Mouse (Mus musculus): ENCODE results near the gene Gm11444. TPM values are rescaled to one million over a fixed set of nuclear protein-coding genes. Genes with fewer than 3 reads are reported as not detected.

Gene Gm11444
- polyA plus RNA-seq, 1 experiment from 2014 or later: not detected

DNA sequence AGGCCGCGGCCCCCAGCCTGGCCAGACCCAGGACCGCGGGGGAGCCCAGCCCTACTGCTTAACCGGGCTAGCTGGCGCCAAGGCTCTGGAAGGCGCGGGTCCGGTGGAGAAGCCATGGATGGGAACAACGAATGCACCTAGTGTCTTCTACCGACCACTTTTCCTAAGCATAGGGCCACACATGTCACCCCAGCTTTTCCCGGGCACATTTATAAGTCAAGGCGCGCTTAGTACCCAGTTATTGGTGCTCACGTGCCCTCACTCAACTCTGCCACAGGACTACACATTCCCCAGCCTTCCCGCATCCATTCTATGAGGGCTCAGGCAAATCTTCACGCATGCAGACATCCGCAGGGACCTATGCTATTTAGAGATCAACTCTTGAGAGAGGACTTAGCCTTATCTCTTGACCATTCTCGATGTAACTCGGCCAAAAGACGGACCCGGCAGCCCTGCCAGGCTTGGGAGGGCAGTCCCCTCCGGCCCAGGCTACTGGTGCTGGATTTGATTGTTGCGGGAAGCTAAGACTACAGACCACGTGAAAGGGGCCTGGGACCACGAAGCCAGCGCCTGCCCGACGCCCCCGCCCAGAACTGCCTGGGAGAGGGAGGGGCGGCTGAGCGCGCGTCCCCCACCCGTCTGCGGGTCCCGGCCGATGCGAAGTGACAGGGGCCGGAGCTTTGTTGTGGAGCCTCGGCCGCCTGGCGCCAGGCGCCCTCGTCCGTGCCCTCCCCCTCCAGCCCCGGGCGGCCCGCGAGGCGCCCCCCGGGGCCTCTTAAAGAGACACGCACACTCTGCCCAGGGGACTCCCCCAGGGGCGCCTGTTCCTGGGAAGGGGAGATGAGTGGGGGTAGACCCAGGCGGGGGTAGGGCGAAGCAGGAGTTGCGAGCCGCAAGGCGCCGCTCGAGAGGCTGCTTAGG is 20.4 kb downstream of the Gm11444 start:
- H3K9ac ChIP-seq (replicated peaks): no peak overlapping the region
- no peak overlapping the region for H3K27ac ChIP-seq (ENCODE audit: low read depth)
- ATAC-seq: no peak
- TF ChIP-seq EP300 (IDR thresholded peaks at IDR 0.05; ENCODE audit: low read depth) (no peak), CTCF (IDR thresholded peaks at IDR 0.05; ENCODE audit: low read depth) (no peak)
- no peaks in the 10 kb centered on the region for H3K36me3 ChIP-seq (replicated peaks; ENCODE audit: insufficient read depth, low read length)
- peaks cover 15% of the 10 kb centered on the region for H3K4me1 ChIP-seq (ENCODE audit: insufficient read depth)
- H3K4me3 ChIP-seq (ENCODE audit: low read depth, low read length): peak overlapping the region; percentile 11; the same call in 1 of the 2 replicates
- no peaks in the 10 kb centered on the region for H3K9me3 ChIP-seq (ENCODE audit: low read length)
- peak overlapping the region; percentile 55 for H3K4me2 ChIP-seq (ENCODE audit: low read depth, low read length)
- DNase-seq: peak; percentile 18
- H3K27me3 ChIP-seq (ENCODE audit: insufficient read depth, low read length): peaks cover 89% of the 10 kb centered on the region
- 4% methylated on average over 59 of the region's 61 CpGs for WGBS (ENCODE audit: insufficient replicate concordance)

DNA sequence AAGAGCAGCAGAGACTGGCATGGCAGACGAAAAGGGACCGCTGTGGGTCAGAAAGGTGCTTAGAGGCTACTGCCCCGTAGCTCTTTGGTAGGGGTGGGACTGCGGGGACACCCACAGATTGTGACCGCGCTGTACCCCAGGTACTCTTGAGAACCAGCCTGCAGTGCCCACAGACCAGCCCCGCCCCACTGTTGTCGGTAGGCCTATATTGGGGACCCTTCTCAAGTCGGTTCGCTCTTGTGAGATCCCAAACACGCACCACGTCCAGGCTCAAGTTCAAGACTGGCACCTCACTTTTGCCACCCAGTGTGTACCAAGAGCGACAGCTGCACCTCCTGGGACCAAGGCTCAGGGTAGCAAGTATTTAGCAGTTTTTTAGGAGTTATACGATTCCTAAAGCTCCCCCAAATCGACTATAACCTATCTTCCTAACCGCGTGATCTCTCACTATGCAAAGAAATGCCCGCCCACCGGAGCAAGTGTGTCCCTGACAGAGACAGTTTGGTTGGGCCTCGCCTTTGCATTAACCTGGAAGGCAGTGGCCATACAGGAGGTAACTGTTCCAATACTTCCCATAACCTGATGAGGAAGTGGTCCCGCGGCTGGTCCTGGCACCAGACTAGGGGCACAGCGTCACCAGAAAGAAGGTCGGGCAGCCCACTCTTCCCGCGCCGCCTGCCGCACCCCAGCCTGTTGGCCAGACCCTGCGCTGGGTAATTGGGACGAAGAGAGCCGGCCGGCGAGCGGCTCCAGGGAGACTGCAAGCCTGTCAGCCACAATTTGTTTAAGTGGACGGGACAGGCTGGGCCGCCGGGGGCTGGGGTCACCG is 21.2 kb downstream of the Gm11444 start:
- H3K4me2 ChIP-seq (ENCODE audit: low read depth, low read length): no peak overlapping the region
- whole genome bisulfite sequencing (ENCODE audit: insufficient replicate concordance): 13% methylated on average over 38 of the region's 38 CpGs
- H3K27me3 ChIP-seq (ENCODE audit: insufficient read depth, low read length): peaks cover 80% of the 10 kb centered on the region
- no peak overlapping the region for H3K4me3 ChIP-seq (ENCODE audit: low read depth, low read length)
- H3K4me1 ChIP-seq (ENCODE audit: insufficient read depth): peaks cover 15% of the 10 kb centered on the region
- DNase-seq (no peak), ATAC-seq (no peak)
- H3K36me3 ChIP-seq (replicated peaks; ENCODE audit: insufficient read depth, low read length): no peaks in the 10 kb centered on the region
- TF ChIP-seq EP300 (IDR thresholded peaks at IDR 0.05; ENCODE audit: low read depth): no peak
- no peak for TF ChIP-seq CTCF (IDR thresholded peaks at IDR 0.05; ENCODE audit: low read depth)
- no peak overlapping the region for H3K27ac ChIP-seq (ENCODE audit: low read depth)
- no peaks in the 10 kb centered on the region for H3K9me3 ChIP-seq (ENCODE audit: low read length)
- H3K9ac ChIP-seq (replicated peaks): no peak overlapping the region

DNA sequence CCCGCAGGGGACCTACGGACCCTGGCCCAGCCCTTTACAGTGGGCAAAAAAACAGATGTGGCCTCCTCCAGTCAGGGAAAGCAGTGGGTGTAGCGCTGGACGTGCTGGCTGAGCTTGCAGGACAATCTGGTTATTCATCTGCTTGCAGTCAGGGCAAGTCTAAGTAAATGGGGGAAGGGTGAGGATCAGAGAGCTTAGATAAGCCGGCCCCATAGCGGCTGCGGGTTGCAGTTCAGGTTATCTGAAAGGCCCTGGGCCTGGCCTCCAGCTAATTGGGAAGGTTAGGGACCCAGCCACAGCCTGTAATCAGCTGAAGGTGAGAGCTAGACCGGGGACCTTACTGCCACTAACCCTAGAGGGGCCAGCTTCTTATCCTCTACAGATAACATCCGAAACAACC is 22.8 kb downstream of the Gm11444 start:
- 22% methylated on average over 9 of the region's 9 CpGs for WGBS (ENCODE audit: insufficient replicate concordance)
- no peak for ATAC-seq
- no peaks in the 10 kb centered on the region for H3K9me3 ChIP-seq (ENCODE audit: low read length)
- no peak for DNase-seq
- H3K27ac ChIP-seq (ENCODE audit: low read depth): no peak overlapping the region
- H3K4me3 ChIP-seq (ENCODE audit: low read depth, low read length): no peak overlapping the region
- no peak overlapping the region for H3K9ac ChIP-seq (replicated peaks)
- H3K27me3 ChIP-seq (ENCODE audit: insufficient read depth, low read length): peaks cover 73% of the 10 kb centered on the region
- H3K4me2 ChIP-seq (ENCODE audit: low read depth, low read length): no peak overlapping the region
- TF ChIP-seq EP300 (IDR thresholded peaks at IDR 0.05; ENCODE audit: low read depth) (no peak), CTCF (IDR thresholded peaks at IDR 0.05; ENCODE audit: low read depth) (no peak)
- H3K36me3 ChIP-seq (replicated peaks; ENCODE audit: insufficient read depth, low read length): no peaks in the 10 kb centered on the region
- H3K4me1 ChIP-seq (ENCODE audit: insufficient read depth): peaks cover 9% of the 10 kb centered on the region

DNA sequence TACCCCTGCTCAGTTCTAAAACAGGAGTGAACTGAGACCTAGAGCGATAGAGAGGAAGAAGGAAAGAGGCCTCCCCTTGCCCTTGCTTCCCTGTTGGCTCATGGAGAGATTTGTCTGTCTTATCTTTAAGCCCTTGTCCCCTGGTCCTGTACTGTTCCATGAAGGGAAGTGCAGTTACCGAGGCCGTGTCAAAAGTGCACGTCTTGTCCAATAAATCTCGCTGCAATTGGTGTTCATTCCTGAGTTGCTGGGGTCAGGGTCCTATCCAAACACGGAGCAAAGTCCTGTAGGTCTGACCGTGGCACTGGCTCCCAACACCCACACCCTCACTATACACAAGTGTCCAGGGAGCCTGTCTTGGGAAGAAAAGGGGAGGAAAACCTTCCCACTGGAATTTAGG is 24.3 kb downstream of the Gm11444 start:
- DNase-seq (no peak), ATAC-seq (no peak)
- Histone ChIP-seq H3K27me3 (ENCODE audit: insufficient read depth, low read length) (peaks cover 58% of the 10 kb centered on the region), H3K4me1 (ENCODE audit: insufficient read depth) (peaks cover 5% of the 10 kb centered on the region; the same call in 1 of the 2 replicates), H3K9ac (replicated peaks) (no peak overlapping the region), H3K36me3 (replicated peaks; ENCODE audit: insufficient read depth, low read length) (no peaks in the 10 kb centered on the region), H3K4me3 (ENCODE audit: low read depth, low read length) (no peak overlapping the region), H3K4me2 (ENCODE audit: low read depth, low read length) (no peak overlapping the region), H3K27ac (ENCODE audit: low read depth) (no peak overlapping the region), H3K9me3 (ENCODE audit: low read length) (no peaks in the 10 kb centered on the region)
- 61% methylated on average over 7 of the region's 7 CpGs for WGBS (ENCODE audit: insufficient replicate concordance)
- TF ChIP-seq CTCF (IDR thresholded peaks at IDR 0.05; ENCODE audit: low read depth) (no peak), EP300 (IDR thresholded peaks at IDR 0.05; ENCODE audit: low read depth) (no peak)

DNA sequence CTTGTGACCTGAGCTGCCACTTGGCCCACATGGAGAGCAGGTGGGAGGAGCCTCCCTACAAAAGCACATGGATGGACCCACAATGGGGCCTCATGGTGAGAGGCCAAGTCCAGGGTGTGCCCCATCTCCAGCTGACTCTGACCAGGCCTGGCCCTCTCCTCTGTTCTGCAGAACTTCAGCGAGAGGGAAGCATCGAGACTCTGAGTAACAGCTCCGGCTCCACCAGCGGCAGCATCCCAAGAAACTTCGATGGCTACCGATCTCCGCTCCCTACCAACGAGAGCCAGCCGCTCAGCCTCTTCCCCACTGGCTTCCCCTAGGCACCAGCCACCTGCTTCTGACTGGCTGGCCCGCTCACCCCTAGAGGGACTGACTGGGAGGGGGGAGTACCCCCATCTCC is 25.1 kb downstream of the Gm11444 start:
- H3K9me3 ChIP-seq (ENCODE audit: low read length): no peaks in the 10 kb centered on the region
- ATAC-seq (no peak), DNase-seq (no peak)
- H3K4me2 ChIP-seq (ENCODE audit: low read depth, low read length): no peak overlapping the region
- H3K27ac ChIP-seq (ENCODE audit: low read depth): no peak overlapping the region
- H3K27me3 ChIP-seq (ENCODE audit: insufficient read depth, low read length): peaks cover 53% of the 10 kb centered on the region
- peaks cover 5% of the 10 kb centered on the region; the same call in 1 of the 2 replicates for H3K4me1 ChIP-seq (ENCODE audit: insufficient read depth)
- no peak overlapping the region for H3K4me3 ChIP-seq (ENCODE audit: low read depth, low read length)
- no peak overlapping the region for H3K9ac ChIP-seq (replicated peaks)
- H3K36me3 ChIP-seq (replicated peaks; ENCODE audit: insufficient read depth, low read length): no peaks in the 10 kb centered on the region
- WGBS (ENCODE audit: insufficient replicate concordance): 86% methylated on average over 10 of the region's 10 CpGs
- TF ChIP-seq EP300 (IDR thresholded peaks at IDR 0.05; ENCODE audit: low read depth) (no peak), CTCF (IDR thresholded peaks at IDR 0.05; ENCODE audit: low read depth) (no peak)

DNA sequence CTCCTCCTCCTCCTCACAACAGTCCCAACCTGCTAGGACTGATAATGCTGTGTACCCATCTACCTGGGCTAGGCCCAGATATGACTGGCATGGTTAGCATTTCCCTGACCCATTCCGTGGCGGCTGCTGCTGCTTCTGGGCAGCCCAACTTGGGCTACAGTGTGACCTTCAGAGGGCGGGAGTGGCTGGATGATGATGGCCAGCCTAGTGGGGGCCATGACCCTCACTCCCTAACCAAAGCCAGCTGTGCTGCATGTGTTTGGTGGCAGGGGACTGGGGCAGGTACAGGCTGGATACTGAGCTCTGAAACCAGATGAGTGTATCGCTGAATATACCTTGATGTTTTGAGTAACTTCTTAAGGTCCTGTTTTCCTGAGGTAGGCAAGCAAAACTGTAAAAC is 26.3 kb downstream of the Gm11444 start:
- no peak overlapping the region for H3K4me3 ChIP-seq (ENCODE audit: low read depth, low read length)
- TF ChIP-seq CTCF (IDR thresholded peaks at IDR 0.05; ENCODE audit: low read depth) (no peak), EP300 (IDR thresholded peaks at IDR 0.05; ENCODE audit: low read depth) (no peak)
- no peak overlapping the region for H3K27ac ChIP-seq (ENCODE audit: low read depth)
- 83% methylated on average over 4 of the region's 4 CpGs for WGBS (ENCODE audit: insufficient replicate concordance)
- peaks cover 41% of the 10 kb centered on the region for H3K27me3 ChIP-seq (ENCODE audit: insufficient read depth, low read length)
- no peaks in the 10 kb centered on the region for H3K36me3 ChIP-seq (replicated peaks; ENCODE audit: insufficient read depth, low read length)
- H3K4me1 ChIP-seq (ENCODE audit: insufficient read depth): no peaks in the 10 kb centered on the region
- ATAC-seq: no peak
- no peaks in the 10 kb centered on the region for H3K9me3 ChIP-seq (ENCODE audit: low read length)
- no peak for DNase-seq
- H3K9ac ChIP-seq (replicated peaks): no peak overlapping the region
- H3K4me2 ChIP-seq (ENCODE audit: low read depth, low read length): no peak overlapping the region

All from liver, postnatal 0 days (tissue).